Mouse (Mus musculus) lung, postnatal 0 days (tissue): Measurements from ENCODE around the gene Phox2a.

ENCODE experiments used
- CTCF ChIP-seq: IDR thresholded peaks from 2 replicates; pipeline ENCODE4 v1.5.1; 2016; ENCODE audit warnings: antibody characterized with exemption, mild to moderate bottlenecking
- EP300 ChIP-seq: IDR thresholded peaks from 2 replicates; pipeline ENCODE4 v1.6.1; 2016; ENCODE audit warnings: antibody characterized with exemption, mild to moderate bottlenecking, control low read depth

- TF ChIP-seq EP300 (no peak), CTCF (peak; percentile 65)
Measured at GRCm38 (mm10) chr7:101822836-101823757, 5.0 kb downstream of the Phox2a start.
